ENCODE assay signal across 17 mouse cellular contexts in genomic region chr11:19949725-19950124, GRCm38 (mm10). TPM values are rescaled to one million over a fixed set of nuclear protein-coding genes. Genes with fewer than 3 reads are reported as not detected.
A peak's percentile ranks its signal among the peaks of the same experiment; 100 is the strongest.
DNase-seq lines count a peak whose midpoint lies in the region; ATAC-seq lines count a peak whose summit lies in the region.
"Had no signal": no experiment of that assay in that cellular context is flagged by ENCODE, and none has a peak within 500 bp of the region (broad histone marks: within the 10 kb centered on the region; RNA-seq: fewer than 3 reads in every experiment).

No protein-coding gene starts in this region.

- H3K27ac ChIP-seq in heart, embryonic 13.5 days (replicated peaks) = peak overlapping the region; percentile 38; the same call in 1 of the 2 replicates
- H3K27ac ChIP-seq in lung, embryonic 15.5 days = 0 out of 2 replicates have a peak overlapping the region, but pooled peaks have one; percentile 38
- peak overlapping the region; percentile 78 for H3K27ac ChIP-seq in stomach, embryonic 16.5 days (ENCODE audit: low read length)
- H3K27ac ChIP-seq: forebrain, embryonic 15.5 days; heart, embryonic 10.5 days; hindbrain, embryonic 13.5 days; neural tube, embryonic 13.5 days had no signal

- ATAC-seq in heart, embryonic 13.5 days (ENCODE audit: extremely low read depth, insufficient number of reproducible peaks, low FRiP score, low TSS enrichment) = no peak
- no peak for ATAC-seq in lung, embryonic 15.5 days (ENCODE audit: borderline replicate concordance, extremely low read depth, low FRiP score, low TSS enrichment)
- ATAC-seq in stomach, embryonic 16.5 days (ENCODE audit: insufficient read depth, low FRiP score) = no peak
- ATAC-seq: forebrain, embryonic 15.5 days had no signal

- intact Hi-C loops in left cerebral cortex, postnatal 14 days (cut with DNase I) = no loop called here

- no peak overlapping the region for H3K4me3 ChIP-seq in heart, embryonic 13.5 days
- H3K4me3 ChIP-seq in lung, embryonic 15.5 days = no peak overlapping the region
- H3K4me3 ChIP-seq in stomach, embryonic 16.5 days (replicated peaks; ENCODE audit: low read length) = no peak overlapping the region
- H3K4me3 ChIP-seq: erythroblast, embryonic 14.5 days; forebrain, embryonic 15.5 days; heart, embryonic 10.5 days; hindbrain, embryonic 13.5 days; neural tube, embryonic 13.5 days had no signal

- no peak overlapping the region for H3K9ac ChIP-seq in heart, embryonic 13.5 days
- no peak overlapping the region for H3K9ac ChIP-seq in lung, embryonic 15.5 days
- 0 out of 2 replicates have a peak overlapping the region, but pooled peaks have one; percentile 19 for H3K9ac ChIP-seq in stomach, embryonic 16.5 days (ENCODE audit: low read length)
- H3K9ac ChIP-seq: forebrain, embryonic 15.5 days; hindbrain, embryonic 13.5 days; neural tube, embryonic 13.5 days had no signal

- H3K36me3 ChIP-seq in heart, embryonic 13.5 days = 0 out of 2 replicates have a peak, but pooled peaks cover 6% of the 10 kb centered on the region
- no peaks in the 10 kb centered on the region for H3K36me3 ChIP-seq in lung, embryonic 15.5 days
- peaks cover 6% of the 10 kb centered on the region; the same call in 1 of the 2 replicates for H3K36me3 ChIP-seq in stomach, embryonic 16.5 days (ENCODE audit: control insufficient read depth, insufficient read depth, low read length)
- H3K36me3 ChIP-seq: forebrain, embryonic 15.5 days; neural tube, embryonic 13.5 days had no signal

- H3K4me1 ChIP-seq in heart, embryonic 13.5 days = peaks cover 67% of the 10 kb centered on the region
- H3K4me1 ChIP-seq in lung, embryonic 15.5 days = peaks cover 30% of the 10 kb centered on the region
- peaks cover 51% of the 10 kb centered on the region for H3K4me1 ChIP-seq in stomach, embryonic 16.5 days (ENCODE audit: control insufficient read depth, insufficient read depth, low read length)

- H3K9me3 ChIP-seq in heart, embryonic 13.5 days = no peaks in the 10 kb centered on the region
- no peaks in the 10 kb centered on the region for H3K9me3 ChIP-seq in lung, embryonic 15.5 days
- no peaks in the 10 kb centered on the region for H3K9me3 ChIP-seq in stomach, embryonic 16.5 days (replicated peaks; ENCODE audit: control insufficient read depth, low read length)
- H3K9me3 ChIP-seq: forebrain, embryonic 15.5 days; heart, embryonic 10.5 days; hindbrain, embryonic 13.5 days; neural tube, embryonic 13.5 days had no signal

- DNase-seq in heart, adult 18-20 months = no peak
- DNase-seq in lung, postnatal 4 days = no peak
- peak; percentile 43 for DNase-seq in induced T-regulatory cell, adult 2 months (ENCODE audit: low read depth)
- no peak for DNase-seq in right cerebral cortex, adult 18-20 months
- no peak for DNase-seq in left cerebral cortex, postnatal 14 days (ENCODE audit: low spot score in 2 of 2)
- DNase-seq: adrenal gland, postnatal 25 days; B cell, adult 2 months; cerebellum, adult 8-10 months; lung, postnatal 10 days had no signal

- no peak overlapping the region for H3K4me2 ChIP-seq in heart, embryonic 13.5 days
- H3K4me2 ChIP-seq in lung, embryonic 15.5 days = no peak overlapping the region
- no peak overlapping the region for H3K4me2 ChIP-seq in stomach, embryonic 16.5 days (ENCODE audit: low read depth, low read length)
- H3K4me2 ChIP-seq: forebrain, embryonic 15.5 days; hindbrain, embryonic 13.5 days; neural tube, embryonic 13.5 days had no signal

- 71% methylated on average over 5 of the region's 5 CpGs for WGBS in heart, embryonic 13.5 days
- 70% methylated on average over 5 of the region's 5 CpGs for WGBS in lung, embryonic 15.5 days
- 66% methylated on average over 5 of the region's 5 CpGs for WGBS in stomach, embryonic 16.5 days

- no peaks in the 10 kb centered on the region for H3K27me3 ChIP-seq in heart, embryonic 13.5 days (replicated peaks)
- H3K27me3 ChIP-seq in lung, embryonic 15.5 days = no peaks in the 10 kb centered on the region
- H3K27me3 ChIP-seq in stomach, embryonic 16.5 days (ENCODE audit: control insufficient read depth, insufficient read depth, low read length) = no peaks in the 10 kb centered on the region
- H3K27me3 ChIP-seq: forebrain, embryonic 15.5 days; hindbrain, embryonic 13.5 days; neural tube, embryonic 13.5 days had no signal

RNA-seq across cellular contexts. Expression of gene Spred2, which starts 25.6 kb away (rescaled TPM):
- polyA plus RNA-seq in heart, embryonic 13.5 days (2015; fragmentation: Nextera tagmentation; extraction: Ambion mirVana) = 4.2 and 4.3 TPM in 2 replicates
- 10 to 100 TPM; 18.0 to 20.7 TPM for total RNA-seq in heart, adult 18-20 months (2021)
- 6.3 and 6.6 TPM in 2 replicates for polyA plus RNA-seq in lung, embryonic 15.5 days (2015; fragmentation: Nextera tagmentation; extraction: Ambion mirVana)
- 5.0 TPM in 2 replicates for polyA plus RNA-seq in stomach, embryonic 16.5 days (2015; fragmentation: Nextera tagmentation; extraction: Ambion mirVana)
- 10 to 100 TPM; 84.3 to 85.1 TPM for total RNA-seq in left cerebral cortex, postnatal 14 days (2021)
